Mouse (Mus musculus): ENCODE results near the gene Lgals4. TPM values are rescaled to one million over a fixed set of nuclear protein-coding genes. Genes with fewer than 3 reads are reported as not detected.
A peak's percentile ranks its signal among the peaks of the same experiment; 100 is the strongest.

Lgals4 gene
- total RNA-seq (2021), result 1 to 10 TPM; 2.0 to 4.4 TPM
- long read RNA-seq, experiment 1, result 0 reads
- long read RNA-seq, experiment 2, partial matches to known transcripts, result 2 of 5 reads
- long read RNA-seq, experiment 2, other reads (novel, unspliced or antisense), result 3 of 5 reads

- DNase-seq, result no peak
- intact Hi-C loops (cut with DNase I; ENCODE audit: low total_unique reads), result no loop called here
Observed at GRCm38 (mm10) chr7:28833723-28834347, at the start of gene Lgals4. Lgals4 (plus strand) TSS chr7:28833854.

GRCm38 (mm10) chr7:28785161-28785560 is 48.5 kb upstream of the Lgals4 start:
- intact Hi-C loops (cut with DNase I; ENCODE audit: low total_unique reads), result loop anchor here (5.0 kb wide), 1 partner anchor 72 kb away; no protein-coding TSS in a partner anchor
- no peak for DNase-seq

GRCm38 (mm10) chr7:28787884-28788283 is 45.8 kb upstream of the Lgals4 start:
- intact Hi-C loops (cut with DNase I; ENCODE audit: low total_unique reads), result loop anchor here (5.0 kb wide), 1 partner anchor 69 kb away; no protein-coding TSS in a partner anchor
- DNase-seq, result no peak

- intact Hi-C loops (cut with DNase I; ENCODE audit: low total_unique reads), result loop anchor here (5.0 kb wide), 1 partner anchor 69 kb away; no protein-coding TSS in a partner anchor
- no peak for DNase-seq
Observed at GRCm38 (mm10) chr7:28788307-28789195, 45.1 kb upstream of the Lgals4 start, which contains the start of gene Rinl. Rinl (plus strand) TSS chr7:28788969.

- intact Hi-C loops (cut with DNase I; ENCODE audit: low total_unique reads), result loop anchor here (5.0 kb wide), 1 partner anchor 68 kb away; no protein-coding TSS in a partner anchor
- no peak for DNase-seq
Observed at GRCm38 (mm10) chr7:28789235-28789634, 44.4 kb upstream of the Lgals4 start.

- intact Hi-C loops (cut with DNase I; ENCODE audit: low total_unique reads), result loop anchor here (10.0 kb wide), 1 partner anchor 105 kb away; no protein-coding TSS in a partner anchor
- DNase-seq, result no peak
Observed at GRCm38 (mm10) chr7:28790066-28790806, 43.4 kb upstream of the Lgals4 start.

- intact Hi-C loops (cut with DNase I; ENCODE audit: low total_unique reads), result loop anchor here (10.0 kb wide), 1 partner anchor 103 kb away; no protein-coding TSS in a partner anchor
- no peak for DNase-seq
Observed at GRCm38 (mm10) chr7:28791706-28792105, 41.9 kb upstream of the Lgals4 start.

- intact Hi-C loops (cut with DNase I; ENCODE audit: low total_unique reads), result loop anchor here (10.0 kb wide), 1 partner anchor 102 kb away; no protein-coding TSS in a partner anchor
- DNase-seq, result no peak
Observed at GRCm38 (mm10) chr7:28792391-28793185, 41.1 kb upstream of the Lgals4 start.

GRCm38 (mm10) chr7:28793834-28794233 is 39.8 kb upstream of the Lgals4 start:
- intact Hi-C loops (cut with DNase I; ENCODE audit: low total_unique reads), result loop anchor here (10.0 kb wide), 1 partner anchor 101 kb away; no protein-coding TSS in a partner anchor
- no peak for DNase-seq

GRCm38 (mm10) chr7:28794496-28794895 is 39.2 kb upstream of the Lgals4 start:
- intact Hi-C loops (cut with DNase I; ENCODE audit: low total_unique reads), result loop anchor here (10.0 kb wide), 1 partner anchor 100 kb away; no protein-coding TSS in a partner anchor

GRCm38 (mm10) chr7:28795832-28796231 is 37.8 kb upstream of the Lgals4 start:
- no peak for DNase-seq
- intact Hi-C loops (cut with DNase I; ENCODE audit: low total_unique reads), result loop anchor here (5.0 to 10.0 kb wide), 2 partner anchors 71 to 99 kb away; no protein-coding TSS in a partner anchor

More at GRCm38 (mm10) chr7:28794496-28794895, 39.2 kb upstream of the Lgals4 start:
- no peak for DNase-seq

- intact Hi-C loops (cut with DNase I; ENCODE audit: low total_unique reads), result loop anchor here (5.0 to 10.0 kb wide), 2 partner anchors 71 to 98 kb away; no protein-coding TSS in a partner anchor
- peak; percentile 86 for DNase-seq
Observed at GRCm38 (mm10) chr7:28796562-28796975, 37.1 kb upstream of the Lgals4 start.

GRCm38 (mm10) chr7:28799994-28800393 is 33.7 kb upstream of the Lgals4 start:
- intact Hi-C loops (cut with DNase I; ENCODE audit: low total_unique reads), result loop anchor here (5.0 to 10.0 kb wide), 2 partner anchors 67 to 95 kb away; no protein-coding TSS in a partner anchor

GRCm38 (mm10) chr7:28801451-28801850 is 32.2 kb upstream of the Lgals4 start:
- intact Hi-C loops (cut with DNase I; ENCODE audit: low total_unique reads), result no loop called here

More at GRCm38 (mm10) chr7:28799994-28800393, 33.7 kb upstream of the Lgals4 start:
- DNase-seq, result no peak

GRCm38 (mm10) chr7:28801901-28802670 is 31.6 kb upstream of the Lgals4 start:
- DNase-seq, result no peak
- intact Hi-C loops (cut with DNase I; ENCODE audit: low total_unique reads), result no loop called here

More at GRCm38 (mm10) chr7:28801451-28801850, 32.2 kb upstream of the Lgals4 start:
- no peak for DNase-seq

GRCm38 (mm10) chr7:28802846-28803588 is 30.6 kb upstream of the Lgals4 start:
- DNase-seq, result no peak
- intact Hi-C loops (cut with DNase I; ENCODE audit: low total_unique reads), result no loop called here
